Mouse (Mus musculus) CH12.LX (cell line): ENCODE measurements at regions not wholly inside any gene's neighbourhood (a gene's known extent, or its start where the extent isn't known, plus 50 kb on each side); places are given as distances from the start of the nearest gene placed in this dataset.

ENCODE experiments used
- DNase-seq: peaks from one replicate; pipeline ENCODE4 v3.0.0-alpha.2; 2013; ENCODE audit errors: extremely low read depth
- H3K27ac ChIP-seq: 2 replicates; pipeline ENCODE4 v1.5.1; 2012; ENCODE audit warnings: low read depth, mild to moderate bottlenecking, control low read depth, moderate library complexity; ENCODE audit not compliant: insufficient read depth
- H3K27me3 ChIP-seq: replicated peaks from 2 replicates; pipeline ENCODE3; 2012; ENCODE audit warnings: inconsistent platforms
- H3K36me3 ChIP-seq, 2 experiments: replicated peaks in 1 of 2; 2 replicates each; pipeline versions ENCODE3 to v1.6.1; 2012; ENCODE audit warnings: inconsistent platforms in 1 of 2, low read length in 1 of 2, mild to moderate bottlenecking in 1 of 2, mixed read lengths in 1 of 2, moderate library complexity in 1 of 2; ENCODE audit not compliant: control insufficient read depth in 1 of 2, insufficient read depth in 1 of 2
- H3K4me1 ChIP-seq, 2 experiments: 2 replicates each; pipeline ENCODE4 v1.6.1; 2012; ENCODE audit warnings: inconsistent platforms in 1 of 2, moderate library complexity in 1 of 2; ENCODE audit not compliant: insufficient read depth in 2 of 2, control insufficient read depth in 1 of 2
- H3K4me2 ChIP-seq: 2 replicates; pipeline ENCODE4 v1.6.1; 2012; ENCODE audit warnings: low read depth, mild to moderate bottlenecking, control low read depth; ENCODE audit not compliant: poor library complexity, insufficient read depth, severe bottlenecking
- H3K4me3 ChIP-seq, 3 experiments: fragments of 150-350 bp in 1 of 3; sonication (generic) in 1 of 3; replicated peaks in 1 of 3; 2 replicates each; pipeline versions ENCODE3 to v1.5.1; 2011 to 2012; ENCODE audit warnings: low read depth in 2 of 3, low read length in 2 of 3, mild to moderate bottlenecking in 2 of 3, moderate library complexity in 2 of 3, control low read depth in 1 of 3, improper control_type of control experiment in 1 of 3, inconsistent platforms in 1 of 3, mixed read lengths in 1 of 3; ENCODE audit not compliant: poor library complexity in 1 of 3
- H3K79me2 ChIP-seq: replicated peaks from 2 replicates; pipeline ENCODE4 v1.6.1; 2012; ENCODE audit warnings: mild to moderate bottlenecking, moderate library complexity; ENCODE audit not compliant: control insufficient read depth, poor library complexity, insufficient read depth, severe bottlenecking; ENCODE audit errors: extremely low read depth
- H3K9ac ChIP-seq: 2 replicates; pipeline ENCODE4 v1.6.1; 2012; ENCODE audit warnings: low read depth, mild to moderate bottlenecking, control low read depth, moderate library complexity; ENCODE audit not compliant: insufficient read depth
- H3K9me3 ChIP-seq: replicated peaks from 2 replicates; pipeline ENCODE3; 2012; ENCODE audit warnings: low read length, inconsistent platforms, mixed read lengths
- BHLHE40 ChIP-seq: IDR thresholded peaks from 2 replicates; pipeline ENCODE4 v1.6.1; 2011; ENCODE audit warnings: mild to moderate bottlenecking, low read depth, low read length, improper control_type of control experiment
- CTCF ChIP-seq, 2 experiments: IDR thresholded peaks in 1 of 2; conservative IDR thresholded peaks in 1 of 2; 2 replicates each; pipeline ENCODE4 v1.5.1; 2011 to 2012; ENCODE audit warnings: low read depth in 2 of 2, low read length in 2 of 2, improper control_type of control experiment in 1 of 2, inconsistent platforms in 1 of 2, mild to moderate bottlenecking in 1 of 2, moderate library complexity in 1 of 2
- E2F4 ChIP-seq: IDR thresholded peaks from 2 replicates; pipeline ENCODE4 v1.6.1; 2011; ENCODE audit warnings: low read depth, low read length, improper control_type of control experiment; ENCODE audit not compliant: insufficient replicate concordance
- EP300 ChIP-seq: IDR thresholded peaks from 2 replicates; pipeline ENCODE4 v1.6.1; 2011; ENCODE audit warnings: low read length, improper control_type of control experiment
- ETS1 ChIP-seq: conservative IDR thresholded peaks from 2 replicates; pipeline ENCODE4 v1.6.1; 2012; ENCODE audit warnings: low read depth, mild to moderate bottlenecking, inconsistent platforms, low read length, improper control_type of control experiment, moderate library complexity
- IRF4 ChIP-seq: IDR thresholded peaks from 2 replicates; pipeline ENCODE4 v1.6.1; 2014; ENCODE audit warnings: low read depth, mild to moderate bottlenecking, inconsistent platforms, low read length, improper control_type of control experiment
- JUN ChIP-seq: IDR thresholded peaks from 2 replicates; pipeline ENCODE4 v1.6.1; 2011; ENCODE audit warnings: low read depth, mild to moderate bottlenecking, low read length, improper control_type of control experiment, moderate library complexity; ENCODE audit not compliant: insufficient read depth
- KAT2A ChIP-seq: IDR thresholded peaks from 2 replicates; pipeline ENCODE4 v1.6.1; 2012; ENCODE audit warnings: low read length, improper control_type of control experiment, inconsistent platforms; ENCODE audit not compliant: insufficient replicate concordance
- MAFK ChIP-seq: IDR thresholded peaks from 2 replicates; pipeline ENCODE4 v1.6.1; 2011; ENCODE audit warnings: low read length, improper control_type of control experiment; ENCODE audit not compliant: insufficient replicate concordance
- MEF2A ChIP-seq: IDR thresholded peaks from 2 replicates; pipeline ENCODE4 v1.6.1; 2014; ENCODE audit warnings: low read depth, mild to moderate bottlenecking, inconsistent platforms, low read length, improper control_type of control experiment, borderline replicate concordance
- MYC ChIP-seq: IDR thresholded peaks from 2 replicates; pipeline ENCODE4 v1.6.1; 2011; ENCODE audit warnings: low read depth, mild to moderate bottlenecking, improper control_type of control experiment, low read length
- NELFE ChIP-seq: IDR thresholded peaks from 2 replicates; pipeline ENCODE4 v1.6.1; 2011; ENCODE audit warnings: low read depth, low read length, improper control_type of control experiment
- NRF1 ChIP-seq: IDR thresholded peaks from 2 replicates; pipeline ENCODE4 v1.6.1; 2014; ENCODE audit warnings: low read depth, mild to moderate bottlenecking, inconsistent platforms, low read length, improper control_type of control experiment, moderate library complexity
- PAX5 ChIP-seq: IDR thresholded peaks from 2 replicates; pipeline ENCODE4 v1.6.1; 2012; ENCODE audit warnings: low read length, inconsistent platforms, mixed read lengths
- POLR2A ChIP-seq: IDR thresholded peaks from 2 replicates; pipeline ENCODE4 v1.6.1; 2011; ENCODE audit warnings: low read depth, mild to moderate bottlenecking, improper control_type of control experiment, low read length
- RAD21 ChIP-seq: IDR thresholded peaks from 2 replicates; pipeline ENCODE4 v1.6.1; 2011; ENCODE audit warnings: low read depth, mild to moderate bottlenecking, low read length, improper control_type of control experiment, moderate library complexity
- SIN3A ChIP-seq: IDR thresholded peaks from 2 replicates; pipeline ENCODE4 v1.6.1; 2012; ENCODE audit warnings: low read length, improper control_type of control experiment, inconsistent platforms
- SMC3 ChIP-seq: IDR thresholded peaks from 2 replicates; pipeline ENCODE4 v1.6.1; 2011; ENCODE audit warnings: low read depth, low read length, improper control_type of control experiment
- TCF12 ChIP-seq: IDR thresholded peaks from 2 replicates; pipeline ENCODE4 v1.6.1; 2014; ENCODE audit warnings: low read depth, mild to moderate bottlenecking, inconsistent platforms, low read length, improper control_type of control experiment
- USF1 ChIP-seq: IDR thresholded peaks from 2 replicates; pipeline ENCODE4 v1.6.1; 2014; ENCODE audit warnings: low read depth, mild to moderate bottlenecking, inconsistent platforms, low read length, improper control_type of control experiment
- USF2 ChIP-seq: conservative IDR thresholded peaks from 2 replicates; pipeline ENCODE4 v1.6.1; 2011; ENCODE audit warnings: low read depth, low read length, improper control_type of control experiment
- ZC3H11A ChIP-seq: IDR thresholded peaks from 2 replicates; pipeline ENCODE4 v1.6.1; 2012; ENCODE audit warnings: low read depth, mild to moderate bottlenecking, inconsistent platforms, low read length, improper control_type of control experiment
- ZKSCAN1 ChIP-seq: IDR thresholded peaks from 2 replicates; pipeline ENCODE4 v1.6.1; 2012; ENCODE audit warnings: low read depth, inconsistent platforms, low read length, improper control_type of control experiment, borderline replicate concordance
- ZMIZ1 ChIP-seq: IDR thresholded peaks from 2 replicates; pipeline ENCODE4 v1.6.1; 2012; ENCODE audit warnings: low read depth, mild to moderate bottlenecking, inconsistent platforms, low read length, improper control_type of control experiment
- dilution Hi-C: fragments of 300-500 bp; cut with MboI; formaldehyde crosslinking; loops from 2 replicates; pipeline ENCODE4 v1.14.3; 2020; ENCODE audit warnings: low sequenced_read_pairs; ENCODE audit not compliant: extremely low pct_unique_long_range_greater_than_20kb, extremely low pct_ligation_motif_present
- in situ Hi-C: fragments of 300-500 bp; cut with MboI; formaldehyde crosslinking; loops from 3 replicates; pipeline ENCODE4 v1.14.3; 2019; ENCODE audit warnings: low sequenced_read_pairs, low pct_ligation_motif_present, low pct_unique_long_range_greater_than_20kb, mixed read lengths

DNA sequence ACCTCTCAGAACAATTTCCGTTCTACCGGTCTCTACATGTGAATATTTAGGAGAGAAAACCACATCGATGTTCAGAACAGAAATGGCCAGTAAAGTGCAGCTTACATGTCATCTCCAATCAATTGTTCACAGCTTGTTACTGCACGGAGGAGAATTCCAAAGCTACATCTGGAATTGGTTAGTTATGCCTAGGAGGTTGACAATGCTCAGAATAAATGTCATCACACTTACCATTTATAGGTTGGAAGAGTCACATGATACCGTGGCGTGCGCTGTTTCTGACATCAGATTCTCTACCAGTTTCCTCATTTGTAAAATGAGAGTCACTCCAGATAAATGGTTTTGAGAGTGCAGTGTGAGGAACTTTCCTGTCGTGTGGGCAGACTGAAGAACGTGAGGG, 151.2 kb downstream of the Galc start:
- no peaks in the 10 kb centered on the region for H3K27me3 ChIP-seq
- dilution Hi-C loops (no loop called here), in situ Hi-C loops (no loop called here)
- H3K27ac ChIP-seq: no peak overlapping the region
- no peaks in the 10 kb centered on the region for H3K36me3 ChIP-seq
- no peak for DNase-seq
- no peaks in the 10 kb centered on the region for H3K79me2 ChIP-seq
- no peak overlapping the region for H3K4me2 ChIP-seq
- no peaks in the 10 kb centered on the region for H3K9me3 ChIP-seq
- peaks cover 0 to 10% of the 10 kb centered on the region in 2 experiments; a peak in 2 of 4 replicates for H3K4me1 ChIP-seq
- H3K4me3 ChIP-seq: no peak overlapping the region
- H3K9ac ChIP-seq: no peak overlapping the region
- TF ChIP-seq CTCF (conservative IDR thresholded peaks at IDR 0.05 in 1 of 2, IDR thresholded peaks at IDR 0.05 in 1 of 2; ENCODE audit: low read depth in 2 of 2, low read length in 2 of 2) (no peak), KAT2A (no peak), RAD21 (no peak), JUN (no peak), MEF2A (no peak), EP300 (no peak), NRF1 (no peak), BHLHE40 (no peak), TCF12 (no peak), USF2 (no peak), SIN3A (no peak), ZMIZ1 (no peak), ZKSCAN1 (no peak), NELFE (no peak), SMC3 (no peak), ZC3H11A (no peak), MAFK (no peak), E2F4 (no peak)

DNA sequence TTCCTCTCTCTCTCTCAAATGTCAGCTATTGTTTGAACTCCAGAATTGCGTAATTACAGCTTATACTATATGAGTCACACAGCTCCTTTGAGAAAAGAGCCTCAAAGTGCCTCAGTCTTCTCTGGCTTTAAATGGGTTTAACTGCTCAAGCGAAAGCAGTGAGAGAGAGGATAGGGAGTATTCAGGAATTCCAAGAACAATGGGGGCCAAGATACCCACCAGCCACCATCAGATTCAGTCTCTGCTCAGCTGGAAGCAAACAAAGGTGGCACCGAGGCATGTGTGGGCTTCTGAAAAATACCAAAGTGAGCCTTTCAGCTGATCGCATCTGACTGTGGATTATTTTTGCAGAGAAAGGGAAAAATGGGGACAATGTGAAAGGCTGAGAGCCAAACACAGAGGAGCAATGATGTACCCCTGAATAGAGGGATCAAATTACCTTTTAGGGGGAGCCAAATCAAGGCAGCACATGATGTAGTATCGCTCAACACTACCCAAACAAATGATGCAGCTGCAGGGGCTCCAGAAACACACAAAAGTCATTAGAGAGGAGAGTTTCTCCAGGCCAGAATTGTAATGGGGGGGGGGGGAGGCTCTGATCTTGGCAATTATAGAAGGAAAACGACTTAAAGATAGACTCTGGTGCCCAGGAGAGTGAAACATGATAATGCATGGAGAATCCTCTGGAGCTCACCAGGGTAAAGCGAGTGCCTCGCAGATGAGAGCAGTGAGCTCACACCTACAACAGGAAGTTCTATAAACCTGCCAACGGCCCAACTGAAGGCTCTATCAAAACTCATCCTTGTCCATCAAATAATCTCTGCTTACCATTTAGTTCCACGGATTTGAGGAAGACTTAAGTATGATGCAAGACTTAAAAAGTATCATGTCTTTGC, 152.2 kb downstream of the Galc start:
- Histone ChIP-seq H3K36me3 (no peaks in the 10 kb centered on the region), H3K27me3 (no peaks in the 10 kb centered on the region), H3K79me2 (no peaks in the 10 kb centered on the region), H3K4me1 (peaks cover 0 to 13% of the 10 kb centered on the region in 2 experiments; a peak in 2 of 4 replicates), H3K9me3 (no peaks in the 10 kb centered on the region), H3K4me2 (no peak overlapping the region), H3K9ac (no peak overlapping the region), H3K27ac (no peak overlapping the region), H3K4me3 (no peak overlapping the region)
- TF ChIP-seq MEF2A: no peak
- no peak for TF ChIP-seq RAD21
- no peak for TF ChIP-seq PAX5
- no peak for TF ChIP-seq SMC3
- TF ChIP-seq USF2: no peak
- no peak for TF ChIP-seq IRF4
- TF ChIP-seq CTCF (conservative IDR thresholded peaks at IDR 0.05 in 1 of 2, IDR thresholded peaks at IDR 0.05 in 1 of 2; ENCODE audit: low read depth in 2 of 2, low read length in 2 of 2): no peak
- TF ChIP-seq USF1: no peak
- no peak for TF ChIP-seq EP300
- no peak for TF ChIP-seq POLR2A
- TF ChIP-seq MYC: no peak
- TF ChIP-seq ETS1: no peak
- no peak for TF ChIP-seq ZKSCAN1
- no peak for TF ChIP-seq SIN3A
- no peak for DNase-seq
- dilution Hi-C loops (no loop called here), in situ Hi-C loops (no loop called here)
